ENCODE assay signal across 18 mouse cellular contexts in the genomic region with DNA sequence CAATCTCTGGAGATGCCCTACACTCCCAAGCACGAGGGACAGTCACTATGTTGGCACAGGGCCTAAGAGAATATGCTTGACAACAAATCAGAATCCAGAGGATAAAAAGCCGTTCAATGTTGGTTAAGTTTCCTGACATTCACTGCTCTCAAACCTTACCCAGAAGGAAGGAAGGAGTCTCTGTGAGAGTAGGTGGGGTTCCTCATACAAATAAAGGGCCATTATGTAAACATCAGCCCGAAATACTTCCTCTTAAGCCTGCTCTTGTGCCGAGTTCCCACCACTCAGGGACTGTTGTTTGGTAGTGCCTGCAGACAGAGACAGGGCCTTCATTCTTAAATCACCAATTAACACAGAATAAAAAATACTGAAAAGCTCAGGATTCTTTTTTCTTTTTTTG.
DNase-seq lines count a peak whose midpoint lies in the region; ATAC-seq and TF ChIP-seq lines count a peak whose summit lies in the region.
"Had no signal": no experiment of that assay in that cellular context is flagged by ENCODE, and none has a peak within 500 bp of the region (broad histone marks: within the 10 kb centered on the region; RNA-seq: fewer than 3 reads in every experiment).

No protein-coding gene starts in this region.

- H3K4me3 ChIP-seq in heart, adult 2 months, result no peak overlapping the region
- H3K4me3 ChIP-seq in heart, embryonic 12.5 days, result no peak overlapping the region
- H3K4me3 ChIP-seq in midbrain, embryonic 14.5 days (replicated peaks; ENCODE audit: low read depth, low read length), result no peak overlapping the region
- H3K4me3 ChIP-seq in midbrain, embryonic 13.5 days (replicated peaks), result no peak overlapping the region
- H3K4me3 ChIP-seq in midbrain, embryonic 16.5 days (ENCODE audit: low read depth, low read length), result no peak overlapping the region
- H3K4me3 ChIP-seq: embryonic facial prominence, embryonic 12.5 days; forebrain, embryonic 10.5 days; hindbrain, embryonic 13.5 days; midbrain, embryonic 12.5 days had no signal

- H3K36me3 ChIP-seq in heart, adult 2 months (ENCODE audit: control insufficient read depth, insufficient read depth, low read length), result peaks cover 30% of the 10 kb centered on the region
- no peaks in the 10 kb centered on the region for H3K36me3 ChIP-seq in heart, embryonic 12.5 days
- peaks cover 9% of the 10 kb centered on the region; the same call in 1 of the 2 replicates for H3K36me3 ChIP-seq in midbrain, embryonic 14.5 days (ENCODE audit: control insufficient read depth, insufficient read depth, low read length)
- H3K36me3 ChIP-seq in midbrain, embryonic 13.5 days, result peaks cover 8% of the 10 kb centered on the region
- H3K36me3 ChIP-seq in midbrain, embryonic 16.5 days (ENCODE audit: control insufficient read depth, insufficient read depth, low read length), result no peaks in the 10 kb centered on the region
- H3K36me3 ChIP-seq: hindbrain, embryonic 13.5 days had no signal

- H3K9me3 ChIP-seq in heart, embryonic 12.5 days (replicated peaks), result no peaks in the 10 kb centered on the region
- H3K9me3 ChIP-seq in midbrain, embryonic 14.5 days (ENCODE audit: control insufficient read depth, low read length), result no peaks in the 10 kb centered on the region
- no peaks in the 10 kb centered on the region for H3K9me3 ChIP-seq in midbrain, embryonic 13.5 days
- H3K9me3 ChIP-seq in midbrain, embryonic 16.5 days (replicated peaks; ENCODE audit: control insufficient read depth, low read length, poor library complexity, severe bottlenecking), result no peaks in the 10 kb centered on the region
- H3K9me3 ChIP-seq: embryonic facial prominence, embryonic 12.5 days; forebrain, embryonic 10.5 days; hindbrain, embryonic 13.5 days; midbrain, embryonic 12.5 days had no signal

- peaks cover 11% of the 10 kb centered on the region for H3K4me1 ChIP-seq in heart, adult 2 months (ENCODE audit: control insufficient read depth, insufficient read depth, low read length)
- peaks cover 40% of the 10 kb centered on the region for H3K4me1 ChIP-seq in heart, embryonic 12.5 days (replicated peaks)
- peaks cover 29% of the 10 kb centered on the region for H3K4me1 ChIP-seq in midbrain, embryonic 14.5 days (ENCODE audit: control insufficient read depth, insufficient read depth, low read length)
- peaks cover 56% of the 10 kb centered on the region for H3K4me1 ChIP-seq in midbrain, embryonic 13.5 days (replicated peaks)
- peaks cover 18% of the 10 kb centered on the region for H3K4me1 ChIP-seq in midbrain, embryonic 16.5 days (ENCODE audit: control insufficient read depth, insufficient read depth, low read length)

- no peak for DNase-seq in heart, adult 2 months
- DNase-seq in midbrain, embryonic 14.5 days, result peak; percentile 36
- DNase-seq in lung, postnatal 10 days, result peak; percentile 37
- DNase-seq in spleen, adult 18-20 months, result no peak
- DNase-seq in urinary bladder, postnatal 25 days (ENCODE audit: low spot score), result no peak
- DNase-seq: adrenal gland, adult 2 months; gastrocnemius, postnatal 14 days; kidney, adult 9 months; left cerebral cortex, postnatal 4 days; right cerebral cortex, adult 18-20 months; thymus, postnatal 36 days had no signal

- peak overlapping the region; percentile 57 for H3K27ac ChIP-seq in heart, adult 2 months
- H3K27ac ChIP-seq in heart, embryonic 12.5 days (ENCODE audit: poor library complexity, severe bottlenecking), result no peak overlapping the region
- H3K27ac ChIP-seq in midbrain, embryonic 14.5 days (replicated peaks; ENCODE audit: low read depth, low read length), result no peak overlapping the region
- no peak overlapping the region for H3K27ac ChIP-seq in midbrain, embryonic 13.5 days
- H3K27ac ChIP-seq in midbrain, embryonic 16.5 days (ENCODE audit: low read length), result no peak overlapping the region
- H3K27ac ChIP-seq: embryonic facial prominence, embryonic 12.5 days; hindbrain, embryonic 13.5 days; midbrain, embryonic 12.5 days had no signal

- intact Hi-C loops in heart, adult 2 months (cut with DNase I), result loop anchor here (10.0 kb wide), 1 partner anchor 237 kb away; no protein-coding TSS in a partner anchor

- no peaks in the 10 kb centered on the region for H3K27me3 ChIP-seq in heart, adult 2 months (ENCODE audit: control insufficient read depth, insufficient read depth, low read length)
- no peaks in the 10 kb centered on the region for H3K27me3 ChIP-seq in heart, embryonic 12.5 days (replicated peaks)
- H3K27me3 ChIP-seq in midbrain, embryonic 14.5 days (ENCODE audit: control insufficient read depth, insufficient read depth, low read length), result no peaks in the 10 kb centered on the region
- no peaks in the 10 kb centered on the region for H3K27me3 ChIP-seq in midbrain, embryonic 13.5 days
- H3K27me3 ChIP-seq in midbrain, embryonic 16.5 days (ENCODE audit: control insufficient read depth, insufficient read depth, low read depth, low read length), result no peaks in the 10 kb centered on the region
- H3K27me3 ChIP-seq: embryonic facial prominence, embryonic 12.5 days; hindbrain, embryonic 13.5 days had no signal

- peak; percentile 28; the same call in 1 of the 2 replicates for TF ChIP-seq POLR2A in heart, adult 2 months (IDR thresholded peaks at IDR 0.05; ENCODE audit: insufficient read depth, low read depth, low read length)

- no peak overlapping the region; the same call in 1 of the 2 replicates for H3K9ac ChIP-seq in heart, adult 2 months (ENCODE audit: low read depth, low read length)
- no peak overlapping the region for H3K9ac ChIP-seq in heart, embryonic 12.5 days
- H3K9ac ChIP-seq in midbrain, embryonic 14.5 days (replicated peaks; ENCODE audit: low read length), result no peak overlapping the region
- no peak overlapping the region for H3K9ac ChIP-seq in midbrain, embryonic 13.5 days (replicated peaks)
- H3K9ac ChIP-seq in midbrain, embryonic 16.5 days (ENCODE audit: low read depth, low read length), result no peak overlapping the region
- H3K9ac ChIP-seq: embryonic facial prominence, embryonic 12.5 days; hindbrain, embryonic 13.5 days; midbrain, embryonic 12.5 days had no signal

- H3K4me2 ChIP-seq in heart, embryonic 12.5 days, result no peak overlapping the region
- H3K4me2 ChIP-seq in midbrain, embryonic 14.5 days (ENCODE audit: low read length), result no peak overlapping the region
- no peak overlapping the region for H3K4me2 ChIP-seq in midbrain, embryonic 13.5 days (replicated peaks)
- no peak overlapping the region for H3K4me2 ChIP-seq in midbrain, embryonic 16.5 days (ENCODE audit: low read length)
- H3K4me2 ChIP-seq: embryonic facial prominence, embryonic 12.5 days; hindbrain, embryonic 13.5 days; midbrain, embryonic 12.5 days had no signal

- WGBS in heart, adult 2 months, result 26% methylated on average over 4 of the region's 4 CpGs
- WGBS in heart, embryonic 12.5 days, result 28% methylated on average over 4 of the region's 4 CpGs
- WGBS in midbrain, embryonic 14.5 days, result 8% methylated on average over 4 of the region's 4 CpGs
- WGBS in midbrain, embryonic 13.5 days, result 4% methylated on average over 4 of the region's 4 CpGs
- WGBS in midbrain, embryonic 16.5 days, result 16% methylated on average over 4 of the region's 4 CpGs

- TF ChIP-seq CTCF in heart, adult 2 months (IDR thresholded peaks at IDR 0.05), result no peak

- H3K79me2 ChIP-seq in heart, adult 2 months (replicated peaks; ENCODE audit: control insufficient read depth, insufficient read depth, low read length), result peaks cover 2% of the 10 kb centered on the region; the same call in 1 of the 2 replicates

- no peak for TF ChIP-seq EP300 in heart, adult 2 months (IDR thresholded peaks at IDR 0.05; ENCODE audit: insufficient read depth, low read depth, low read length)

- no peak for ATAC-seq in heart, embryonic 12.5 days (ENCODE audit: insufficient number of reproducible peaks, low FRiP score)
- no peak for ATAC-seq in midbrain, embryonic 14.5 days (ENCODE audit: low FRiP score, low TSS enrichment)
- no peak for ATAC-seq in midbrain, embryonic 13.5 days
- no peak for ATAC-seq in midbrain, embryonic 16.5 days

Comparison
In these comparisons a context has a peak if more than half of its experiments do, and no peak if none do; other contexts are left out.
1. DNase-seq: peak in midbrain, embryonic 14.5 days (single experiment) and lung, postnatal 10 days (single experiment); none in heart, adult 2 months (0 of 2), spleen, adult 18-20 months (0 of 2) and urinary bladder, postnatal 25 days (single experiment).